Mouse (Mus musculus) heart, postnatal 0 days (tissue): ENCODE measurements at regions not wholly inside any gene's neighbourhood (a gene's known extent, or its start where the extent isn't known, plus 50 kb on each side); places are given as distances from the start of the nearest gene placed in this dataset.

Experiments
- CTCF ChIP-seq: IDR thresholded peaks from 2 replicates; pipeline ENCODE4 v1.5.1; 2016; ENCODE audit warnings: antibody characterized with exemption, control low read depth, low read depth
- EP300 ChIP-seq: IDR thresholded peaks from 2 replicates; pipeline ENCODE4 v1.6.1; 2016; ENCODE audit warnings: antibody characterized with exemption, low read depth

DNA sequence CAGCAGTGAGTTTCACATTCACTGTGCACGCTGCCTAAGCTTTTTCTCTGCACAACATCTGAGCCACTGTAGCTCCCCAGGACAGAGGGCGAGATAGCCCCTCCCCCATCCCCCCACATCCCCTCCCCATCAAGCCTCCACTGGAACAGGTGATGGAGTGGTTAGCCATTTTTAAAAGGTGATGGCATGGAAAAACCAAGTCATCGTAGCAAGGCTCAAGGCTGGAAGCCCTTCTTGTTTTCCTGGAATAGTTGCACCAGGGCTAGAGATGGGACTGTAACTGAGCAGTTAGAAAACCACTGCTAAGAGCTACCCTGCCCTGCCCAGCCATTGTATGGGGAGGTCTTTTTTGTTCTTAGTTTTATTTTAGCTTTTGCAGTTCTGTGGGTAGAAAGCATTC, 209.1 kb upstream of the Rreb1 start:
- no peak for TF ChIP-seq EP300
- TF ChIP-seq CTCF = no peak
